Mouse (Mus musculus): ENCODE data around the gene Kcnd3.

GRCm38 (mm10) chr3:105720514-105720913 is 268.4 kb downstream of the Kcnd3 start:
- TF ChIP-seq CTCF (IDR thresholded peaks at IDR 0.05; ENCODE audit: insufficient read depth, low read depth, low read length), result no peak
- TF ChIP-seq POLR2A (IDR thresholded peaks at IDR 0.05; ENCODE audit: insufficient read depth, low read depth, low read length), result no peak

All from olfactory bulb, adult 2 months (tissue).